Mouse (Mus musculus) stomach, postnatal 0 days (tissue): Measurements from ENCODE around the gene Rae1.

Experiments used
- CTCF ChIP-seq: IDR thresholded peaks from 2 replicates; pipeline ENCODE4 v1.5.1; 2016; ENCODE audit warnings: antibody characterized with exemption, low read depth, mild to moderate bottlenecking, moderate library complexity
- EP300 ChIP-seq: optimal IDR thresholded peaks from 2 replicates; pipeline ENCODE3; 2016; ENCODE audit warnings: antibody characterized with exemption

- TF ChIP-seq CTCF (no peak), EP300 (no peak)
Measured at GRCm38 (mm10) chr2:173047471-173047870, 47.6 kb downstream of the Rae1 start.
